Mouse (Mus musculus): ENCODE data around the gene Tmod2. TPM values are rescaled to one million over a fixed set of nuclear protein-coding genes. Genes with fewer than 3 reads are reported as not detected.

Gene Tmod2
- polyA plus RNA-seq, 1 experiment from 2014 or later = 5.8 TPM

- Histone ChIP-seq H3K36me3 (ENCODE audit: control insufficient read depth, insufficient read depth) (peaks cover 14% of the 10 kb centered on the region), H3K9me3 (replicated peaks; ENCODE audit: control insufficient read depth, low read length) (no peaks in the 10 kb centered on the region), H3K27me3 (ENCODE audit: control insufficient read depth, insufficient read depth, low read length) (no peaks in the 10 kb centered on the region), H3K4me3 (ENCODE audit: low read length) (no peak overlapping the region), H3K4me2 (ENCODE audit: low read depth, low read length) (peak overlapping the region; percentile 37), H3K27ac (ENCODE audit: low read length) (peak overlapping the region; percentile 59; the same call in 1 of the 2 replicates), H3K4me1 (ENCODE audit: control insufficient read depth, insufficient read depth, low read length) (peaks cover 8% of the 10 kb centered on the region), H3K9ac (ENCODE audit: low read length) (no peak overlapping the region)
- WGBS = 42% methylated on average over 13 of the region's 13 CpGs
- peak; percentile 88 for ATAC-seq (replicated peaks; ENCODE audit: extremely low read depth, insufficient read depth, low FRiP score)
These were observed 83.6 kb downstream of the Tmod2 start for GRCm38 (mm10) chr9:75527368-75528059.

GRCm38 (mm10) chr9:75523646-75524045, 87.5 kb downstream of the Tmod2 start:
- no peak overlapping the region for H3K9ac ChIP-seq (ENCODE audit: low read length)
- WGBS = 50% methylated on average over 6 of the region's 6 CpGs
- H3K4me2 ChIP-seq (ENCODE audit: low read depth, low read length) = no peak overlapping the region
- H3K9me3 ChIP-seq (replicated peaks; ENCODE audit: control insufficient read depth, low read length) = no peaks in the 10 kb centered on the region
- no peaks in the 10 kb centered on the region for H3K27me3 ChIP-seq (ENCODE audit: control insufficient read depth, insufficient read depth, low read length)
- H3K36me3 ChIP-seq (ENCODE audit: control insufficient read depth, insufficient read depth) = peaks cover 10% of the 10 kb centered on the region
- H3K27ac ChIP-seq (ENCODE audit: low read length) = 0 out of 2 replicates have a peak overlapping the region, but pooled peaks have one; percentile 4
- ATAC-seq (replicated peaks; ENCODE audit: extremely low read depth, insufficient read depth, low FRiP score) = peak; percentile 69; the same call in 1 of the 2 replicates
- H3K4me3 ChIP-seq (ENCODE audit: low read length) = no peak overlapping the region
- H3K4me1 ChIP-seq (ENCODE audit: control insufficient read depth, insufficient read depth, low read length) = peaks cover 8% of the 10 kb centered on the region

GRCm38 (mm10) chr9:75522217-75522616, 88.9 kb downstream of the Tmod2 start:
- Histone ChIP-seq H3K27ac (ENCODE audit: low read length) (no peak overlapping the region), H3K36me3 (ENCODE audit: control insufficient read depth, insufficient read depth) (0 out of 2 replicates have a peak, but pooled peaks cover 5% of the 10 kb centered on the region), H3K27me3 (ENCODE audit: control insufficient read depth, insufficient read depth, low read length) (no peaks in the 10 kb centered on the region), H3K4me1 (ENCODE audit: control insufficient read depth, insufficient read depth, low read length) (peaks cover 3% of the 10 kb centered on the region), H3K9ac (ENCODE audit: low read length) (no peak overlapping the region), H3K4me2 (ENCODE audit: low read depth, low read length) (no peak overlapping the region), H3K4me3 (ENCODE audit: low read length) (no peak overlapping the region), H3K9me3 (replicated peaks; ENCODE audit: control insufficient read depth, low read length) (no peaks in the 10 kb centered on the region)
- no peak for ATAC-seq (replicated peaks; ENCODE audit: extremely low read depth, insufficient read depth, low FRiP score)
- WGBS = 76% methylated on average over 2 of the region's 2 CpGs

GRCm38 (mm10) chr9:75521788-75522187, 89.3 kb downstream of the Tmod2 start:
- 0 out of 2 replicates have a peak, but pooled peaks cover 5% of the 10 kb centered on the region for H3K36me3 ChIP-seq (ENCODE audit: control insufficient read depth, insufficient read depth)
- H3K9ac ChIP-seq (ENCODE audit: low read length) = no peak overlapping the region
- H3K27me3 ChIP-seq (ENCODE audit: control insufficient read depth, insufficient read depth, low read length) = no peaks in the 10 kb centered on the region
- H3K4me1 ChIP-seq (ENCODE audit: control insufficient read depth, insufficient read depth, low read length) = peaks cover 2% of the 10 kb centered on the region; the same call in 1 of the 2 replicates
- WGBS = 50% methylated on average over 4 of the region's 4 CpGs
- H3K27ac ChIP-seq (ENCODE audit: low read length) = no peak overlapping the region
- H3K4me3 ChIP-seq (ENCODE audit: low read length) = no peak overlapping the region
- H3K9me3 ChIP-seq (replicated peaks; ENCODE audit: control insufficient read depth, low read length) = no peaks in the 10 kb centered on the region
- no peak; the same call in 1 of the 2 replicates for ATAC-seq (replicated peaks; ENCODE audit: extremely low read depth, insufficient read depth, low FRiP score)
- H3K4me2 ChIP-seq (ENCODE audit: low read depth, low read length) = no peak overlapping the region

GRCm38 (mm10) chr9:75520940-75521339, 90.2 kb downstream of the Tmod2 start:
- H3K4me2 ChIP-seq (ENCODE audit: low read depth, low read length) = no peak overlapping the region
- 0 out of 2 replicates have a peak, but pooled peaks cover 8% of the 10 kb centered on the region for H3K36me3 ChIP-seq (ENCODE audit: control insufficient read depth, insufficient read depth)
- H3K27ac ChIP-seq (ENCODE audit: low read length) = no peak overlapping the region
- ATAC-seq (replicated peaks; ENCODE audit: extremely low read depth, insufficient read depth, low FRiP score) = no peak
- no peak overlapping the region for H3K9ac ChIP-seq (ENCODE audit: low read length)
- no peaks in the 10 kb centered on the region for H3K27me3 ChIP-seq (ENCODE audit: control insufficient read depth, insufficient read depth, low read length)
- H3K4me3 ChIP-seq (ENCODE audit: low read length) = no peak overlapping the region
- WGBS = 92% methylated on average over 8 of the region's 8 CpGs
- peaks cover 2% of the 10 kb centered on the region; the same call in 1 of the 2 replicates for H3K4me1 ChIP-seq (ENCODE audit: control insufficient read depth, insufficient read depth, low read length)
- H3K9me3 ChIP-seq (replicated peaks; ENCODE audit: control insufficient read depth, low read length) = no peaks in the 10 kb centered on the region

GRCm38 (mm10) chr9:75517751-75518150, 93.4 kb downstream of the Tmod2 start:
- Histone ChIP-seq H3K4me2 (ENCODE audit: low read depth, low read length) (no peak overlapping the region), H3K36me3 (ENCODE audit: control insufficient read depth, insufficient read depth) (peaks cover 19% of the 10 kb centered on the region; the same call in 1 of the 2 replicates), H3K27me3 (ENCODE audit: control insufficient read depth, insufficient read depth, low read length) (no peaks in the 10 kb centered on the region), H3K27ac (ENCODE audit: low read length) (no peak overlapping the region), H3K9ac (ENCODE audit: low read length) (no peak overlapping the region), H3K9me3 (replicated peaks; ENCODE audit: control insufficient read depth, low read length) (0 out of 2 replicates have a peak, but pooled peaks cover 2% of the 10 kb centered on the region), H3K4me3 (ENCODE audit: low read length) (no peak overlapping the region), H3K4me1 (ENCODE audit: control insufficient read depth, insufficient read depth, low read length) (no peaks in the 10 kb centered on the region)
- no peak for ATAC-seq (replicated peaks; ENCODE audit: extremely low read depth, insufficient read depth, low FRiP score)
- 71% methylated on average over 3 of the region's 3 CpGs for WGBS

Other genes starting within 250 kb of the Tmod2 start
- gene Mapk6, start 201.3 kb downstream of the Tmod2 start, polyA plus RNA-seq (2015; fragmentation: Nextera tagmentation; extraction: Ambion mirVana) = 35.8 and 41.6 TPM in 2 replicates
- gene Leo1, start 169.8 kb downstream of the Tmod2 start, polyA plus RNA-seq (2015; fragmentation: Nextera tagmentation; extraction: Ambion mirVana) = 28.1 and 32.0 TPM in 2 replicates
- gene Tmod3, start 51.7 kb downstream of the Tmod2 start, polyA plus RNA-seq (2015; fragmentation: Nextera tagmentation; extraction: Ambion mirVana) = 90.3 and 91.7 TPM in 2 replicates
- 18.7 and 20.8 TPM in 2 replicates for gene Lysmd2, start 14.4 kb upstream of the Tmod2 start, polyA plus RNA-seq (2015; fragmentation: Nextera tagmentation; extraction: Ambion mirVana)
- gene Scg3, start 72.7 kb upstream of the Tmod2 start, polyA plus RNA-seq (2015; fragmentation: Nextera tagmentation; extraction: Ambion mirVana) = 0.07 and 0.41 TPM in 2 replicates
- 5.3 and 7.1 TPM in 2 replicates for gene Bmp5, start 164.0 kb upstream of the Tmod2 start, polyA plus RNA-seq (2015; fragmentation: Nextera tagmentation; extraction: Ambion mirVana)